Mouse (Mus musculus): ENCODE results near the gene Mbl1. TPM values are rescaled to one million over a fixed set of nuclear protein-coding genes. Genes with fewer than 3 reads are reported as not detected.

Gene Mbl1
- total and polyA plus RNA-seq, 2 experiments from 2014 or later = not detected

- no peak overlapping the region for H3K4me3 ChIP-seq (ENCODE audit: low read length)
- H3K9me3 ChIP-seq (ENCODE audit: low read length) = no peaks in the 10 kb centered on the region
- H3K27me3 ChIP-seq (ENCODE audit: insufficient read depth, low read length) = no peaks in the 10 kb centered on the region
- TF ChIP-seq CTCF (IDR thresholded peaks at IDR 0.05; ENCODE audit: low read depth) = peak; percentile 81
- WGBS = 22% methylated on average over 4 of the region's 4 CpGs
- no peaks in the 10 kb centered on the region for H3K4me1 ChIP-seq (ENCODE audit: insufficient read depth, low read length)
- no peaks in the 10 kb centered on the region for H3K36me3 ChIP-seq (ENCODE audit: insufficient read depth, low read length)
- H3K27ac ChIP-seq = no peak overlapping the region
- no peak overlapping the region for H3K4me2 ChIP-seq (ENCODE audit: low read depth, low read length)
- no peak overlapping the region for H3K9ac ChIP-seq (replicated peaks; ENCODE audit: low read length)
- ATAC-seq (peak; percentile 55), DNase-seq (ENCODE audit: low spot score) (peak; percentile 72)
Measured at GRCm38 (mm10) chr14:41127997-41128396, 23.3 kb upstream of the Mbl1 start.

GRCm38 (mm10) chr14:41131540-41131939, 19.7 kb upstream of the Mbl1 start, which contains the start of gene Sftpa1:
Gene Sftpa1, plus strand, starts transcription at chr14:41131782.
- Histone ChIP-seq H3K27ac (no peak within 1 kb of the TSS), H3K9ac (replicated peaks; ENCODE audit: low read length) (no peak within 1 kb of the TSS), H3K4me1 (ENCODE audit: insufficient read depth, low read length) (no peaks in the 10 kb centered on the region), H3K9me3 (ENCODE audit: low read length) (no peaks in the 10 kb centered on the region), H3K4me3 (ENCODE audit: low read length) (no peak within 1 kb of the TSS), H3K4me2 (ENCODE audit: low read depth, low read length) (no peak within 1 kb of the TSS), H3K36me3 (ENCODE audit: insufficient read depth, low read length) (no peaks in the 10 kb centered on the region), H3K27me3 (ENCODE audit: insufficient read depth, low read length) (no peaks in the 10 kb centered on the region)
- no peak for TF ChIP-seq CTCF (IDR thresholded peaks at IDR 0.05; ENCODE audit: low read depth)
- no peak for DNase-seq (ENCODE audit: low spot score)
- no peak for ATAC-seq
- WGBS = 90% methylated on average over 7 of the region's 7 CpGs

GRCm38 (mm10) chr14:41137006-41137405, 14.3 kb upstream of the Mbl1 start:
- ATAC-seq = no peak
- TF ChIP-seq CTCF (IDR thresholded peaks at IDR 0.05; ENCODE audit: low read depth) = no peak
- no peak overlapping the region for H3K27ac ChIP-seq
- DNase-seq (ENCODE audit: low spot score) = no peak
- H3K4me2 ChIP-seq (ENCODE audit: low read depth, low read length) = no peak overlapping the region
- H3K4me1 ChIP-seq (ENCODE audit: insufficient read depth, low read length) = no peaks in the 10 kb centered on the region
- no peaks in the 10 kb centered on the region for H3K36me3 ChIP-seq (ENCODE audit: insufficient read depth, low read length)
- no peak overlapping the region for H3K4me3 ChIP-seq (ENCODE audit: low read length)
- no peaks in the 10 kb centered on the region for H3K9me3 ChIP-seq (ENCODE audit: low read length)
- H3K27me3 ChIP-seq (ENCODE audit: insufficient read depth, low read length) = no peaks in the 10 kb centered on the region
- no peak overlapping the region for H3K9ac ChIP-seq (replicated peaks; ENCODE audit: low read length)

- TF ChIP-seq CTCF (IDR thresholded peaks at IDR 0.05; ENCODE audit: low read depth) = no peak
- DNase-seq (ENCODE audit: low spot score) = no peak
- ATAC-seq = no peak
- WGBS = 95% methylated on average over 1 of the region's 1 CpGs
- Histone ChIP-seq H3K4me2 (ENCODE audit: low read depth, low read length) (no peak overlapping the region), H3K4me1 (ENCODE audit: insufficient read depth, low read length) (no peaks in the 10 kb centered on the region), H3K9ac (replicated peaks; ENCODE audit: low read length) (no peak overlapping the region), H3K4me3 (ENCODE audit: low read length) (no peak overlapping the region), H3K36me3 (ENCODE audit: insufficient read depth, low read length) (no peaks in the 10 kb centered on the region), H3K27ac (no peak overlapping the region), H3K27me3 (ENCODE audit: insufficient read depth, low read length) (no peaks in the 10 kb centered on the region), H3K9me3 (ENCODE audit: low read length) (no peaks in the 10 kb centered on the region)
Measured at GRCm38 (mm10) chr14:41140686-41141085, 10.6 kb upstream of the Mbl1 start.

GRCm38 (mm10) chr14:41146035-41146434, 5.2 kb upstream of the Mbl1 start:
- 73% methylated on average over 6 of the region's 6 CpGs for WGBS
- H3K4me2 ChIP-seq (ENCODE audit: low read depth, low read length) = no peak overlapping the region
- DNase-seq (ENCODE audit: low spot score) = no peak
- no peak overlapping the region for H3K9ac ChIP-seq (replicated peaks; ENCODE audit: low read length)
- no peaks in the 10 kb centered on the region for H3K9me3 ChIP-seq (ENCODE audit: low read length)
- no peak overlapping the region for H3K4me3 ChIP-seq (ENCODE audit: low read length)
- H3K36me3 ChIP-seq (ENCODE audit: insufficient read depth, low read length) = no peaks in the 10 kb centered on the region
- H3K4me1 ChIP-seq (ENCODE audit: insufficient read depth, low read length) = no peaks in the 10 kb centered on the region
- no peak overlapping the region for H3K27ac ChIP-seq
- ATAC-seq = no peak
- H3K27me3 ChIP-seq (ENCODE audit: insufficient read depth, low read length) = no peaks in the 10 kb centered on the region
- no peak for TF ChIP-seq CTCF (IDR thresholded peaks at IDR 0.05; ENCODE audit: low read depth)

GRCm38 (mm10) chr14:41146922-41147321, 4.3 kb upstream of the Mbl1 start:
- ATAC-seq (no peak), DNase-seq (ENCODE audit: low spot score) (no peak)
- H3K27me3 ChIP-seq (ENCODE audit: insufficient read depth, low read length) = no peaks in the 10 kb centered on the region
- no peak overlapping the region for H3K4me3 ChIP-seq (ENCODE audit: low read length)
- no peaks in the 10 kb centered on the region for H3K9me3 ChIP-seq (ENCODE audit: low read length)
- WGBS = 85% methylated on average over 3 of the region's 3 CpGs
- H3K27ac ChIP-seq = no peak overlapping the region
- no peaks in the 10 kb centered on the region for H3K36me3 ChIP-seq (ENCODE audit: insufficient read depth, low read length)
- no peak overlapping the region for H3K9ac ChIP-seq (replicated peaks; ENCODE audit: low read length)
- H3K4me1 ChIP-seq (ENCODE audit: insufficient read depth, low read length) = no peaks in the 10 kb centered on the region
- H3K4me2 ChIP-seq (ENCODE audit: low read depth, low read length) = no peak overlapping the region
- no peak for TF ChIP-seq CTCF (IDR thresholded peaks at IDR 0.05; ENCODE audit: low read depth)

- H3K4me1 ChIP-seq (ENCODE audit: insufficient read depth, low read length) = no peaks in the 10 kb centered on the region
- ATAC-seq (no peak), DNase-seq (ENCODE audit: low spot score) (no peak)
- H3K36me3 ChIP-seq (ENCODE audit: insufficient read depth, low read length) = no peaks in the 10 kb centered on the region
- H3K4me3 ChIP-seq (ENCODE audit: low read length) = no peak overlapping the region
- no peak overlapping the region for H3K27ac ChIP-seq
- H3K9me3 ChIP-seq (ENCODE audit: low read length) = no peaks in the 10 kb centered on the region
- no peak for TF ChIP-seq CTCF (IDR thresholded peaks at IDR 0.05; ENCODE audit: low read depth)
- H3K27me3 ChIP-seq (ENCODE audit: insufficient read depth, low read length) = no peaks in the 10 kb centered on the region
- WGBS = 73% methylated on average over 2 of the region's 2 CpGs
- H3K9ac ChIP-seq (replicated peaks; ENCODE audit: low read length) = no peak overlapping the region
- no peak overlapping the region for H3K4me2 ChIP-seq (ENCODE audit: low read depth, low read length)
Measured at GRCm38 (mm10) chr14:41147356-41147755, 3.9 kb upstream of the Mbl1 start.
